Mouse (Mus musculus) thymus, adult 2 months (tissue): Measurements from ENCODE around the gene Atp8b4. TPM values are rescaled to one million over a fixed set of nuclear protein-coding genes. Genes with fewer than 3 reads are reported as not detected.
"Not testable (repeated sequence)": the region's sequence is repeated elsewhere in the genome, so short reads cannot be mapped to it uniquely, and the experiment has no call there.

Experiments used
- DNase-seq: peaks from one replicate; pipeline ENCODE4 v3.0.0; 2021
- H3K27ac ChIP-seq: fragments of 200-500 bp; 2 replicates; pipeline ENCODE4 v1.5.1; 2012; ENCODE audit warnings: low read length, control low read depth; ENCODE audit not compliant: control insufficient read depth, insufficient read depth
- H3K27me3 ChIP-seq: fragments of 200-500 bp; 2 replicates; pipeline ENCODE4 v1.6.1; 2012; ENCODE audit warnings: mild to moderate bottlenecking, low read length, moderate library complexity, mixed read lengths; ENCODE audit not compliant: control insufficient read depth, insufficient read depth
- H3K36me3 ChIP-seq: fragments of 200-500 bp; 2 replicates; pipeline ENCODE4 v1.6.1; 2012; ENCODE audit warnings: mild to moderate bottlenecking, low read length, moderate library complexity; ENCODE audit not compliant: control insufficient read depth, insufficient read depth
- H3K4me1 ChIP-seq: fragments of 200-500 bp; replicated peaks from 2 replicates; pipeline ENCODE4 v1.6.1; 2012; ENCODE audit warnings: low read length; ENCODE audit not compliant: control insufficient read depth, insufficient read depth
- H3K4me3 ChIP-seq: fragments of 200-500 bp; 2 replicates; pipeline ENCODE4 v1.5.1; 2012; ENCODE audit warnings: mild to moderate bottlenecking, low read length, control low read depth, moderate library complexity; ENCODE audit not compliant: control insufficient read depth, insufficient read depth
- CTCF ChIP-seq: fragments of 200-500 bp; IDR thresholded peaks from 2 replicates; pipeline ENCODE4 v1.5.1; 2012; ENCODE audit warnings: mild to moderate bottlenecking, control low read depth, low read length, moderate library complexity, borderline replicate concordance; ENCODE audit not compliant: control insufficient read depth, poor library complexity, insufficient read depth; ENCODE audit errors: extremely low read depth
- POLR2A ChIP-seq: fragments of 200-500 bp; IDR thresholded peaks from 2 replicates; pipeline ENCODE4 v1.6.1; 2012; ENCODE audit warnings: mild to moderate bottlenecking, low read length, control low read depth, moderate library complexity; ENCODE audit not compliant: control insufficient read depth, poor library complexity, insufficient read depth; ENCODE audit errors: extremely low read depth
- WGBS: fragments of 180-500 bp; shearing (Covaris S2); methylation state at CpG from one replicate; pipeline ENCODE4 v1.1.7; 2018; 5-methylcytosine and 5-hydroxymethylcytosine counted together
- polyA plus RNA-seq: library from polyadenylated mRNA; depleted of rRNA; stranded (reverse); fragments of >200 nt; gene quantifications from 2 replicates; pipeline ENCODE4 v1.2.3, GENCODE M21; 2012

The Atp8b4 gene
- polyA plus RNA-seq, 1 experiment = 4.7 TPM

- no peak for TF ChIP-seq POLR2A
- no peak for TF ChIP-seq CTCF
These were observed 30.1 kb upstream of the Atp8b4 start for GRCm38 (mm10) chr2:126530581-126530980.

GRCm38 (mm10) chr2:126527461-126527860, 27.0 kb upstream of the Atp8b4 start:
- WGBS = 52% methylated on average over 8 of the region's 8 CpGs

More at GRCm38 (mm10) chr2:126530581-126530980, 30.1 kb upstream of the Atp8b4 start:
- no peaks in the 10 kb centered on the region for H3K27me3 ChIP-seq
- no peak overlapping the region for H3K4me3 ChIP-seq
- H3K4me1 ChIP-seq = no peaks in the 10 kb centered on the region
- DNase-seq = no peak
- no peaks in the 10 kb centered on the region for H3K36me3 ChIP-seq
- WGBS = 41% methylated on average over 3 of the region's 3 CpGs
- H3K27ac ChIP-seq = no peak overlapping the region

GRCm38 (mm10) chr2:126524271-126524670, 23.8 kb upstream of the Atp8b4 start:
- no peak overlapping the region for H3K4me3 ChIP-seq
- H3K4me1 ChIP-seq = no peaks in the 10 kb centered on the region
- TF ChIP-seq CTCF = no peak
- TF ChIP-seq POLR2A = no peak
- 92% methylated on average over 2 of the region's 2 CpGs for WGBS
- H3K27me3 ChIP-seq = no peaks in the 10 kb centered on the region
- H3K27ac ChIP-seq = no peak overlapping the region
- DNase-seq = no peak
- H3K36me3 ChIP-seq = no peaks in the 10 kb centered on the region

More at GRCm38 (mm10) chr2:126527461-126527860, 27.0 kb upstream of the Atp8b4 start:
- no peak for TF ChIP-seq CTCF
- TF ChIP-seq POLR2A = no peak
- Histone ChIP-seq H3K4me1 (no peaks in the 10 kb centered on the region), H3K27me3 (no peaks in the 10 kb centered on the region), H3K4me3 (no peak overlapping the region), H3K27ac (no peak overlapping the region), H3K36me3 (no peaks in the 10 kb centered on the region)
- DNase-seq = no peak

GRCm38 (mm10) chr2:126523101-126523745, 22.7 kb upstream of the Atp8b4 start:
- not testable (repeated sequence) for H3K27ac ChIP-seq, H3K27me3 ChIP-seq, H3K4me3 ChIP-seq, H3K36me3 ChIP-seq, H3K4me1 ChIP-seq, DNase-seq
- WGBS = 87% methylated on average over 5 of the region's 5 CpGs

GRCm38 (mm10) chr2:126522056-126522455, 21.6 kb upstream of the Atp8b4 start:
- DNase-seq = no peak
- no peaks in the 10 kb centered on the region for H3K27me3 ChIP-seq
- TF ChIP-seq POLR2A (no peak), CTCF (no peak)
- no peak overlapping the region for H3K27ac ChIP-seq
- H3K4me3 ChIP-seq = no peak overlapping the region
- WGBS = 63% methylated on average over 8 of the region's 8 CpGs
- no peaks in the 10 kb centered on the region for H3K4me1 ChIP-seq
- no peaks in the 10 kb centered on the region for H3K36me3 ChIP-seq

- TF ChIP-seq POLR2A (no peak), CTCF (no peak)
- no peaks in the 10 kb centered on the region for H3K36me3 ChIP-seq
- H3K27me3 ChIP-seq = no peaks in the 10 kb centered on the region
- 88% methylated on average over 10 of the region's 10 CpGs for WGBS
- H3K27ac ChIP-seq = no peak overlapping the region
- no peak for DNase-seq
- H3K4me1 ChIP-seq = no peaks in the 10 kb centered on the region
- no peak overlapping the region for H3K4me3 ChIP-seq
These were observed 21.0 kb upstream of the Atp8b4 start for GRCm38 (mm10) chr2:126521471-126521870.

GRCm38 (mm10) chr2:126520828-126521227, 20.4 kb upstream of the Atp8b4 start:
- no peaks in the 10 kb centered on the region for H3K36me3 ChIP-seq
- WGBS = 14% methylated on average over 7 of the region's 7 CpGs
- H3K4me3 ChIP-seq = no peak overlapping the region
- no peak for DNase-seq
- no peaks in the 10 kb centered on the region for H3K4me1 ChIP-seq
- no peak overlapping the region for H3K27ac ChIP-seq
- H3K27me3 ChIP-seq = no peaks in the 10 kb centered on the region
- TF ChIP-seq CTCF = no peak
- TF ChIP-seq POLR2A = no peak
